Mouse (Mus musculus) lung, embryonic 16.5 days (tissue): Measurements from ENCODE around the gene Gm20696. TPM values are rescaled to one million over a fixed set of nuclear protein-coding genes. Genes with fewer than 3 reads are reported as not detected.
A peak's percentile ranks its signal among the peaks of the same experiment; 100 is the strongest.

Source experiments
- ATAC-seq: fragments of 200-750 bp; cut with Nextera tagmentation; 2 replicates; pipeline ENCODE4 v1.8.0; 2017; ENCODE audit warnings: low read depth, mild to moderate bottlenecking, moderate library complexity
- H3K27ac ChIP-seq: fragments of 300-500 bp; sonication (generic); 2 replicates; pipeline ENCODE4 v1.5.1; 2014; ENCODE audit warnings: mild to moderate bottlenecking, control low read depth, low read length
- H3K27me3 ChIP-seq: fragments of 300-500 bp; sonication (generic); 2 replicates; pipeline ENCODE4 v1.6.1; 2014; ENCODE audit warnings: low read depth, low read length, mixed read lengths; ENCODE audit not compliant: control insufficient read depth, insufficient read depth
- H3K36me3 ChIP-seq: fragments of 300-500 bp; sonication (generic); 2 replicates; pipeline ENCODE4 v1.6.1; 2014; ENCODE audit warnings: low read length; ENCODE audit not compliant: control insufficient read depth, insufficient read depth
- H3K4me1 ChIP-seq: fragments of 300-500 bp; sonication (generic); replicated peaks from 2 replicates; pipeline ENCODE4 v1.6.1; 2014; ENCODE audit warnings: low read length, mixed read lengths; ENCODE audit not compliant: control insufficient read depth, insufficient read depth
- H3K4me2 ChIP-seq: fragments of 300-500 bp; sonication (generic); 2 replicates; pipeline ENCODE4 v1.6.1; 2014; ENCODE audit warnings: low read depth, low read length, control low read depth
- H3K4me3 ChIP-seq: fragments of 300-500 bp; sonication (generic); 2 replicates; pipeline ENCODE4 v1.5.1; 2014; ENCODE audit warnings: mild to moderate bottlenecking, low read length, control low read depth
- H3K9ac ChIP-seq: fragments of 300-500 bp; sonication (generic); 2 replicates; pipeline ENCODE4 v1.6.1; 2014; ENCODE audit warnings: low read length, control low read depth
- H3K9me3 ChIP-seq: fragments of 300-500 bp; sonication (generic); 2 replicates; pipeline ENCODE4 v1.6.1; 2016; ENCODE audit warnings: low read length; ENCODE audit not compliant: control insufficient read depth
- WGBS: fragments of 180-500 bp; shearing (Covaris S2); extraction: QIAGEN DNeasy Blood & Tissue Kit; methylation state at CpG from one replicate; pipeline ENCODE4 v1.1.7; 2014; 5-methylcytosine and 5-hydroxymethylcytosine counted together
- polyA plus RNA-seq: library from polyadenylated mRNA; unstranded; fragments of >200 nt; fragmentation: Nextera tagmentation; extraction: Ambion mirVana; gene quantifications from 2 replicates; pipeline ENCODE4 v1.2.1, GENCODE M21; 2015

The Gm20696 gene
- polyA plus RNA-seq, 1 experiment from 2014 or later: 2.3 TPM

DNA sequence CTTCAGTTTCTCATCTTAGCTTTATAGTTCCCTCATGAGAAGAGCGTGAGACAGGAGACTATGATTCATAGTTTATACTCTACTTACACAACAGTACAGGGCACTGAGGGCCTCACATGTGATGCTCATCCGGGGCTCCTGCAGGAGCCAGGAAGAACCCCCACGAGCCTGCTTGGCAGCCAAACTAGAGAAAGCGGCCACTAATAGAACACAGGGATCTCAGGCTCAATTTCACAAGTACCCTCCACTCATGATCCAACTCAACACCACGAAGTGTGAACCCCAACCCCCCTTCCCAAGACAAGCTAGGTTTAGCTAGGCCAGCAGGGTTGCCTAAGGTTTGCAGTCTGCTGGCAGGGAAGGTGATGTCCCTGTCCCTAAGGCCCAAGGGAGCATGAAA lies 223.1 kb downstream of the Gm20696 start:
- Histone ChIP-seq H3K36me3 (no peaks in the 10 kb centered on the region), H3K4me1 (0 out of 2 replicates have a peak, but pooled peaks cover 6% of the 10 kb centered on the region), H3K4me2 (no peak overlapping the region), H3K9me3 (no peaks in the 10 kb centered on the region), H3K4me3 (no peak overlapping the region), H3K27ac (no peak overlapping the region), H3K27me3 (no peaks in the 10 kb centered on the region), H3K9ac (no peak overlapping the region)
- ATAC-seq: no peak
- 70% methylated on average over 5 of the region's 5 CpGs for WGBS

DNA sequence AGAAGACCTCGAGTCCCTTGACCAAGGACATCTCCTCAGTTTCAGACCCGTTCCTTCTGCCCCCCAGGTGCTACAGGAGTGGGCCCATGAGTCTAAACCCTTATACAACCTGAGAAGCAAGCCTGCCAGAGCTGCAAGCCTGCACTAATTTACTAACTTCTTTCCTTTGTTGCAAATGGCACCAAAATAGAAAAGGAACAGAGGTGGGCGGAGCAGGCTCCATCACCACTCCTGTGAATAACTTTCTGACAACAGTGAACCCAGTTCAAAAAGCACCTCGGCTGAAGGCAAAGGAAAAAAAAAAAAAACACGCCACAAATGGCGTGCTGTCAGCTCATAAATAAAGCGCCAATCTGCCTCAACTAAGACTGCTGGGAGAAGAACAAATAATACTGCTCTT lies 225.5 kb downstream of the Gm20696 start:
- 63% methylated on average over 7 of the region's 7 CpGs for WGBS
- Histone ChIP-seq H3K27ac (no peak overlapping the region), H3K4me1 (0 out of 2 replicates have a peak, but pooled peaks cover 6% of the 10 kb centered on the region), H3K4me3 (no peak overlapping the region), H3K4me2 (no peak overlapping the region), H3K9me3 (no peaks in the 10 kb centered on the region), H3K36me3 (no peaks in the 10 kb centered on the region), H3K27me3 (no peaks in the 10 kb centered on the region), H3K9ac (no peak overlapping the region)
- no peak for ATAC-seq

DNA sequence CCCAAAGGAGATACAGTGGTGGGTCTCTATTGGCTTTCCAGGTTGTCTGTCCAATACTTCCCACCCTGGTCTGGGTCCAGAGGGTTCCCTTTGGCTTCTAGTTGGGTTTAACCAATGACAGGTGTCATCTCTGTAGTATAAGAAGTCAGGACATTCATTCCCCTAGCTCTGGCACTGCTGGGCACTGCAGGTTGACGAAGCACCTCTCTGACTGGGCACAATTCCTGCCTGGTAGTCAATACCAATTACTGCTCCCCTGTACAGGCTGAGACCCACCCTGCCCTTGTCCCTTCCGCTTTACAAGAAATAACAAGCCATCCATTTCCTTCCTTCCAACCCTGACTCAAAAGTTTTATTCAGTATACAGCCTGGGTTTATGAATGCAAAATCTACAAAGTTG lies 226.0 kb downstream of the Gm20696 start:
- ATAC-seq: no peak
- Histone ChIP-seq H3K4me3 (no peak overlapping the region), H3K9ac (no peak overlapping the region), H3K4me1 (0 out of 2 replicates have a peak, but pooled peaks cover 6% of the 10 kb centered on the region), H3K27me3 (no peaks in the 10 kb centered on the region), H3K27ac (no peak overlapping the region), H3K4me2 (no peak overlapping the region), H3K36me3 (no peaks in the 10 kb centered on the region), H3K9me3 (no peaks in the 10 kb centered on the region)
- 84% methylated on average over 2 of the region's 2 CpGs for WGBS

DNA sequence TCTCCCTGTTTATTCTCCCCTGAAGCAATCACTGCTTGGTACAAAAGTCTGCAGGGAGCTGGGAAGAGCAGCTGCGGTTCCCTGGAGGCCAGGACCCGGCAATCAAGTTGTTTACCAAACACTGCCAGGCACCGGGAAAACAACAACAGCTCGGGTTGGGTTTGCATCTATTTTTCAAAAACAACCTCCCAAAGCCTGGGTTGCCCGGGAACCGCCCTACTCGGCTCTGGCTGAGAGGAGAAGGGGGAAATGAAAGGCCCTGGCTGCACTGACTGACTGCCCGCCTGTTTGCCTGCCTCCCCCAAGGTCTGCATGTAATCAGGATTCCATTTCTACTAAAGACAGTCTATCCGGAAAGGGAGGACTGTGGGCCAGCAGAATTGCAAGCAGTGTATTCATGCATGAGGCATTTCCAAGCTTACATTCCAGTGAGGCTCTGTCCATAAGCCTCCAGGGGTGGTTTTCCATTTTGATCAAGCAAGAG lies 226.7 kb downstream of the Gm20696 start:
- no peak overlapping the region for H3K4me2 ChIP-seq
- 0 out of 2 replicates have a peak, but pooled peaks cover 6% of the 10 kb centered on the region for H3K4me1 ChIP-seq
- no peak overlapping the region for H3K9ac ChIP-seq
- no peaks in the 10 kb centered on the region for H3K9me3 ChIP-seq
- no peak overlapping the region for H3K4me3 ChIP-seq
- no peaks in the 10 kb centered on the region for H3K36me3 ChIP-seq
- 18% methylated on average over 9 of the region's 9 CpGs for WGBS
- H3K27me3 ChIP-seq: no peaks in the 10 kb centered on the region
- 0 out of 2 replicates have a peak, but pooled peaks have one; percentile 47 for ATAC-seq
- H3K27ac ChIP-seq: no peak overlapping the region

DNA sequence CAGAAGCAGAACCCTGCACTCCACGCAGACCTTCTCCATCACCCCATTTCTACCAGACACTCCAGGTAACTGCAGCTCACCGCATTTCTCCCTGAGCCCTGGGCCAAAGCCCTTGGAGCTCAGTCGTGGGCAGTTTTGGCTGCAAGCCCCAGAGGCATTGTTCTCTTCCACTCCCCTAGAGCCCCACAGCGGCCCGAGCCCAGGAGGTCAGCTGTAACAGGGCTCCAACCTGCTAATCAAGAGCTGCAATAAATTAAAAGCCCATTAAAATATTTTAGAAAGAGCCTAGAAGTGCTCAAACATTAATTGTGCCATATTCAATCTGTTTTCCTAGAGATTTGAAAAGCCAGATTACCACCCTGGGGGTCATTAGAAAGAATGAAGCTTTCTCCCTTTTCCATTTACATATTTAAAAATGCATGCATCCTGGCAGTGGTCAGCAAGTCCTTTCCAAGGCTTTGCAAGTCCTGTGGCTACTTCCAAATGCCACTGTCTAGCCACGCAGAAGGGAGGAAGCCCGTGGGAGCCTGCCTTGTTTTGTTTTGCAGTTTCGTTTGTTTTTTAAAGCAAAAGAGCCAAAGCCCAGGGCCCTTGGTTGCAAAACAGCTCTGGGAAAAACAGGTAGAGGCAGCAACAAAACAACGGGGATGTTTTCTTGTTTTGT lies 227.3 kb downstream of the Gm20696 start:
- H3K4me3 ChIP-seq: no peak overlapping the region
- no peak overlapping the region for H3K9ac ChIP-seq
- no peaks in the 10 kb centered on the region for H3K27me3 ChIP-seq
- WGBS: 44% methylated on average over 9 of the region's 9 CpGs
- no peak overlapping the region for H3K27ac ChIP-seq
- no peak overlapping the region for H3K4me2 ChIP-seq
- no peak for ATAC-seq
- H3K4me1 ChIP-seq: 0 out of 2 replicates have a peak, but pooled peaks cover 6% of the 10 kb centered on the region
- H3K36me3 ChIP-seq: no peaks in the 10 kb centered on the region
- no peaks in the 10 kb centered on the region for H3K9me3 ChIP-seq

DNA sequence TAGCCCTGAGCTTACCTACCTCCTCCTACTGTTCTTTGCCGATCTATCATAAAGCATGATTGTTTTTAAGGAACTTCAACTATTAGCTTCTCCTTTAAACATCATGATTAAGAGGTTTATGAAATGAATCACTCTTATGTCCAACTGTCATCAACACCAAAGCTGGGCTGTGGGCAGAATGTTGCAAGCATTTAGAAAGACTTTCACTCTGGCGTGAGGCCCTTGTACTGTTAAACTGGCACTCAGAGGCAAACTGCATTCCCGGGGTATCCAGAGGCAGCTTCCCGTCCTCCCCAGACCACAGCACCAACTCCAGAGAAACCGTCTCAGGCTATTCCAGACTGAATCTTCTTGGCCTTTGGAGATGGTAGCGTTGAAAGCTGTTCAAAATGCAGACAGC lies 230.2 kb downstream of the Gm20696 start:
- Histone ChIP-seq H3K9ac (no peak overlapping the region), H3K4me3 (no peak overlapping the region), H3K4me2 (no peak overlapping the region), H3K27me3 (no peaks in the 10 kb centered on the region), H3K4me1 (0 out of 2 replicates have a peak, but pooled peaks cover 6% of the 10 kb centered on the region), H3K36me3 (no peaks in the 10 kb centered on the region), H3K27ac (no peak overlapping the region), H3K9me3 (no peaks in the 10 kb centered on the region)
- ATAC-seq: no peak
- 84% methylated on average over 6 of the region's 6 CpGs for WGBS

DNA sequence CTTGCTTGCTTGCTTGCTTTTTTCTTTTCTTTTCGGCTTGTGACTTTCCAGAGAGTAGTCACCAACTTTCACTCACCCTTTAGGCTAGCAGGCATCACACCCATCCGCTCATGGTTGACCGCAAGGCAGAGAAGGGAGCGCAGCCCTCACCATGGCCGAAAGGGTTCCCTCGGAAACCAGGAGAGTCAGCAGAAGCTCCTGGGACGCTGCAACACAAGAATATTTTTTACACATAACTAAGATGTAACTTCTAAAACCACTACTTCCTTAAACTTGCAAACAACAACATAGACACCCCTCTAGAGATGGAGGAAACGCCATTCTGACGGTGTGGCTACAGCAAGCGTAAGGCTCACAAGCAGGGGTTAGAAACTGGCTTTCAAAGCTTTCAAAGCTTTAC lies 231.5 kb downstream of the Gm20696 start:
- Histone ChIP-seq H3K4me2 (no peak overlapping the region), H3K4me1 (0 out of 2 replicates have a peak, but pooled peaks cover 6% of the 10 kb centered on the region), H3K9me3 (no peaks in the 10 kb centered on the region), H3K27ac (no peak overlapping the region), H3K4me3 (no peak overlapping the region), H3K27me3 (no peaks in the 10 kb centered on the region), H3K9ac (no peak overlapping the region), H3K36me3 (no peaks in the 10 kb centered on the region)
- ATAC-seq: no peak
- 96% methylated on average over 10 of the region's 10 CpGs for WGBS

DNA sequence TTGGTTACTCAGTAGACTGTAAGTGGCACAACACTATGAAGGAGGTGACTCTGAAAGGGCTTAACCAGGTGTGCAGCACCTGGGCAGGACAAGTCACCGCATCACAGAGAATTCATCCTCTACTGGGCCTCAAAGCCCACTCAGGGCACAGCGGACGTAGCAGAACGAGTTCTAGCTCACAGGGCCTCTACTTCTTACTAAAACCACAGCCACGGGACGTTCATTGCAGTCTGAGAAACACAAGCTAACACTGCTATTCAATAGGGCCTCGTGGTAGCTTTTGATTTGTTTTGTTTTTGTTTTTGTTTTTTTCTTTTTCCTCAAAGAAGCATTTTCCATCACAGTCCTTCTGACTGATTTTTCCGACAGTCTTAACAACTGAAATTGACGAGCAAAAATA lies 233.6 kb downstream of the Gm20696 start:
- no peaks in the 10 kb centered on the region for H3K4me1 ChIP-seq
- H3K9me3 ChIP-seq: no peaks in the 10 kb centered on the region
- WGBS: 84% methylated on average over 9 of the region's 9 CpGs
- no peaks in the 10 kb centered on the region for H3K36me3 ChIP-seq
- H3K27ac ChIP-seq: no peak overlapping the region
- no peaks in the 10 kb centered on the region for H3K27me3 ChIP-seq
- no peak overlapping the region for H3K4me3 ChIP-seq
- no peak overlapping the region for H3K9ac ChIP-seq
- ATAC-seq: no peak
- no peak overlapping the region for H3K4me2 ChIP-seq

DNA sequence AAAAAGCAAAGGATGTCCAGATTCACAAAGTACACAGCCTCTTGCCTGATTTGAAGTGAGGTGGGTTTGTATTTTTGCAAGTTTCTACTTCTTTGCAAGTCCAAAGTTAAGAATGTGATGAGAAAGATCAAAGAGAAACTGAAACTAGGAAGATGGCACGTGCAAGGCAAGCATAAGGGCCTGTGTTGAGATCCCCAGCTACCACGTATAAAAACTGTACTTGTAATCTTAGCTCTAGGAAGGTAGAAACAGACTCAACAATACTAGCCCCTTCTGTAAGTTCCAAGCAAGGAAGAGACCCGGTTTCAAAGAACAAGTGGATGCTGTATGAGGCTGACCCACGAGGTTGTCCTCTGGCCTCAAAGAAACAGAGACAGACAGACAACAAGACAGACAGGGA lies 234.7 kb downstream of the Gm20696 start:
- Histone ChIP-seq H3K9me3 (no peaks in the 10 kb centered on the region), H3K9ac (no peak overlapping the region), H3K4me1 (no peaks in the 10 kb centered on the region), H3K27me3 (no peaks in the 10 kb centered on the region), H3K36me3 (no peaks in the 10 kb centered on the region), H3K27ac (no peak overlapping the region), H3K4me3 (no peak overlapping the region), H3K4me2 (no peak overlapping the region)
- ATAC-seq: no peak
- 54% methylated on average over 4 of the region's 4 CpGs for WGBS
